Mouse (Mus musculus): ENCODE measurements around the gene Itga3.

Itga3 gene

DNA sequence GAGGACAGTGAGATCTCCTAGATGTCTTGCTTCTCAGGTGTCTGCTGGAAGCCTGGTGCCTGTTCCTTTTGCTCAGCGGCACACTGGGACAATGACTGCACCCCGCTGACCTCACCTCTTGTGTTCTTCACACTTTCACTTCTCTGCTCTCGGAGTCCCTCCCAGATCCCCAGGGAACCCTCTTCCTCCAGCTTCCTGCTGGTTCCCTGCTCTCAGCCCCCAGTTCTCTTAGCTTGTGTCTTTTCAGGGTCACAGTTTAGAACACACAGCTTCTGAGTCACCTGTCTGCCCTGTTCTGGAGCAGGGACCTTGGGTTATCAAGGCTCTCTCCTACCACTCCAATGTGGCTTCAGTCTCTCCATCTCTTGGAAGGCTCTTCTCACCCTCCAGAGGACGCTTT lies 7.6 kb upstream of the Itga3 start:
- no peak for TF ChIP-seq GATA4 (IDR thresholded peaks at IDR 0.05; ENCODE audit: insufficient replicate concordance, low read length)

DNA sequence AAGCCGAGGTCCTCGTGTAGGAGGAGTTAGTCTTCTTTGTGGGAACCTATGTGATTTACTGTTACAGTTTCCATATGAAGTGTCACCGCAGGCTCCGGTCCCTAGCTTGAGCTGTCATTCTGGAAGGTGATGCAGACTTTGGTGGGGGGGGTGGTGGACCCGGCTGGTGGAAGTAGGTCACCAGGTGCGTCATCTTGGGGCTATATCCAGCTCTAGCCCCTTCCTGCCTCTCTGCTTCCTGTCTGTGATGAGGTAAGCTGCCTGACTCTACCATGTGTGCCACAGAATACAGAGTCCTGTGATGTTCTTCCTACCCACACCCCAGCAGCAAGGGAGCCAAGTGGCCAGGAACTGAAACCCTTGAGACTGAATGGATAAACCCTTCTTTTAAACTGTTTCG lies 6.3 kb upstream of the Itga3 start:
- no peak for TF ChIP-seq GATA4 (IDR thresholded peaks at IDR 0.05; ENCODE audit: insufficient replicate concordance, low read length)

- TF ChIP-seq GATA4 (IDR thresholded peaks at IDR 0.05; ENCODE audit: insufficient replicate concordance, low read length): no peak
Observed at GRCm38 (mm10) chr11:95080783-95081182, 4.2 kb upstream of the Itga3 start.

- no peak for TF ChIP-seq GATA4 (IDR thresholded peaks at IDR 0.05; ENCODE audit: insufficient replicate concordance, low read length)
Observed at GRCm38 (mm10) chr11:95079256-95079875, 2.8 kb upstream of the Itga3 start.

- no peak for TF ChIP-seq GATA4 (IDR thresholded peaks at IDR 0.05; ENCODE audit: insufficient replicate concordance, low read length)
Observed at GRCm38 (mm10) chr11:95077956-95078355, 1.4 kb upstream of the Itga3 start.

- TF ChIP-seq GATA4 (IDR thresholded peaks at IDR 0.05; ENCODE audit: insufficient replicate concordance, low read length): no peak
Observed at GRCm38 (mm10) chr11:95076041-95076535, 513 bp downstream of the Itga3 start.

DNA sequence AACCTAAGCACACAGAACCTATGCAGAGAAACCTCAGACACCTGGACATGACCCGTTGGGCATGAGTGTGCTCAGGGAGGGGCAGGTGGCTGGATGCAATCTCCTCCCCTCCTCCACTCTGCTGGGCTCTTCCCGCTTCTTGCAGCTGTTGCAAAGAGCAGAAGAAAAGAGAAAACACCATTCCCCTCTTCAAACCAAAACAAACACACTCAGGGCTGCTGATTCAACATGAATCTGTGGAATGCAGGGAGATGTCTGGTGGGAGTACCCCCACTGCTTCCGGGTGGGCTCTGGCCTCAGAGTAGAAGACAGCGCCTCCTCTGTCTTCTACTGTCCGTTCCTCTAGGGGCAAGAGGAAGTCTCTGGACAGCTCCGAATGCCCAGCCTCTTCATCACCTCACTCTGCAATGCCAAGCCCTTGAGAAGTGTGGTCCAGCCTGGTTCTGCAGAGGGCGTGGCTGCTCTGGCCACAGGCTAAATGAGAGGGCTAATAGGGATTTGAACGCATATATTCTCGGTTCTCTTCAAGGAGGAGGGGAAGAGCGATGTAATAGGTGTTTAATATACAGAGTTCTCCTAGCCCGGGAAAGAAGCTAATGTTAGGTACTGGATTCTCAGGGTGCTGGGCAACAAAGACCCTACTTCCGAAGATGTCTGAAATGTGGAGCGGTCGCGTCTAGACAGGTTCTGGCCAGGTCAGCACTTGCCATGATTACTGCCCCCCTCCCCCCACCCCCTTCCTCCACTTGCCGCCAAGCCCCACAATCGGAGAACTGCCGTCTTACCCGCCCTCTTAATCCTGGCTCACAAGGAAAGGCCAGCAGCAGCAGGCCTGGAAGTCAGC lies 1.2 kb downstream of the Itga3 start:
- no peak for TF ChIP-seq GATA4 (IDR thresholded peaks at IDR 0.05; ENCODE audit: insufficient replicate concordance, low read length)

- no peak for TF ChIP-seq GATA4 (IDR thresholded peaks at IDR 0.05; ENCODE audit: insufficient replicate concordance, low read length)
Observed at GRCm38 (mm10) chr11:95074694-95075093, 1.9 kb downstream of the Itga3 start.

DNA sequence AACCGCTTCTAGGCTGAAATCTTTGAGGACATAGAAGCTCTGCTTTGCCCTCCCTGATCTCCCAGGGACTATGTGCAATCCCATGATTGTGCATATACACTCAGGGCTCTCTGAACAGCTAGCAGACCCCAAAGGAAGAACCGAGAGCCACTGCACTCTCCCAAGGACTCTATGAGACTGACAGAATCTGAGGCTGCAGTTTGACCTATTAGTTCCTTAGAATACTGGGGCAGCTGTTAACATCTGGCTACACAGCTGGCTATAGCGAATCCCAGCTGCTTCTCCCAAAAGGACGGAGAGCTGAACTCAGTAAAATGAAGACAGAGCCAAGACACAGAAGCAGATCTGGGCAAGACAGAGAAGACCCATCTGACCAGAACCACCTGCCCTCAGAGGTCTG lies 2.8 kb downstream of the Itga3 start:
- no peak for TF ChIP-seq GATA4 (IDR thresholded peaks at IDR 0.05; ENCODE audit: insufficient replicate concordance, low read length)

- no peak for TF ChIP-seq GATA4 (IDR thresholded peaks at IDR 0.05; ENCODE audit: insufficient replicate concordance, low read length)
Observed at GRCm38 (mm10) chr11:95072804-95073203, 3.8 kb downstream of the Itga3 start.

GRCm38 (mm10) chr11:95072136-95072535 lies 4.5 kb downstream of the Itga3 start:
- no peak for TF ChIP-seq GATA4 (IDR thresholded peaks at IDR 0.05; ENCODE audit: insufficient replicate concordance, low read length)

- no peak for TF ChIP-seq GATA4 (IDR thresholded peaks at IDR 0.05; ENCODE audit: insufficient replicate concordance, low read length)
Observed at GRCm38 (mm10) chr11:95071266-95071665, 5.3 kb downstream of the Itga3 start.

DNA sequence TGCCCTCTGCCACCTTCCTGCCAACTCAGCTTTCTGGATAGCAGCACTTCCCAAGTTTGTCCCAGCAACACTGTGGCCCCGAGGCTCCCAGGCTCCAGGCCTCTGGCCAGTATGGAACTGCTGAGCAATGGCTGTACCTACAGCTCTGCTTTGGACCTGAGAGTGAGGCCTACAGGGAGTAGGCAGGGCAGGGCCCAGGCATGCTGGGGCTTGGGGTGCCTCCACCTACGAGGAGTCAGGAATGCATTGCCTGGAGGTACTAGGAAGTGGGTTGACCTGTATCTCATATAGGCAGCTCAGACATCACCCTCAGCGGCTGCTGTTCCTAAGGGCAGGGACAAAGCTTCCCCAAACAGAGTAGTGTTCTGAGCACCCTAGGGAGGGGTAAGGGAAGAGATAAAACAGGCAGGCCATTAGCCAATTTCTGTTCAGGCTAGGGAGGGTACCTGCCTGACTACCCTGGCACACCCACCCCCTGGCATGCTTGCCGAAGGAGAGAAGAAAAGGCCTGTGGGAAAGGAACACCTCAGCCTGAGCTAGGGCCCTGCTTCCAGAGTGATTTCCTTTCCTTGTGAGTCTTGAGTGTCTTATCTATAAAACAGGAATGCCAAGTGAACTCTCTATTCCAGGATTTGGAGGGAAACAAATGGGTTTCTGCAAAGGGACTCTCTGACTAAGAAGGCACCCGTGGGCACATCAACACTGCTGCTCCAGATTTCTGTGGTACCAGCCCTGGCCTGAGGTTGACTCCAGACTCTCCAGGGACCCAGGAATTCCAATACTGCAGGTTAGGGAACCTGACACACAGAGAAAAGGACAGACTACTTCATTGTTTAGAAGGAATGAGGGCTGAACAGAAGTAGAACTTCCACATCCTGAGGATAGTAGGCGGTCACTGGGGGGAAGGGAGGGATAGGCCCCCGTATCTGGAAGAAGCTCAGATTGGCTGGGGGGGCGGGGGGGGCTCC lies 6.2 kb downstream of the Itga3 start:
- no peak for TF ChIP-seq GATA4 (IDR thresholded peaks at IDR 0.05; ENCODE audit: insufficient replicate concordance, low read length)

- no peak for TF ChIP-seq GATA4 (IDR thresholded peaks at IDR 0.05; ENCODE audit: insufficient replicate concordance, low read length)
Observed at GRCm38 (mm10) chr11:95069226-95069957, 7.2 kb downstream of the Itga3 start.

All from liver, adult (tissue).